Comparison of ENCODE assay signal across 14 mouse cellular contexts in the genomic region with DNA sequence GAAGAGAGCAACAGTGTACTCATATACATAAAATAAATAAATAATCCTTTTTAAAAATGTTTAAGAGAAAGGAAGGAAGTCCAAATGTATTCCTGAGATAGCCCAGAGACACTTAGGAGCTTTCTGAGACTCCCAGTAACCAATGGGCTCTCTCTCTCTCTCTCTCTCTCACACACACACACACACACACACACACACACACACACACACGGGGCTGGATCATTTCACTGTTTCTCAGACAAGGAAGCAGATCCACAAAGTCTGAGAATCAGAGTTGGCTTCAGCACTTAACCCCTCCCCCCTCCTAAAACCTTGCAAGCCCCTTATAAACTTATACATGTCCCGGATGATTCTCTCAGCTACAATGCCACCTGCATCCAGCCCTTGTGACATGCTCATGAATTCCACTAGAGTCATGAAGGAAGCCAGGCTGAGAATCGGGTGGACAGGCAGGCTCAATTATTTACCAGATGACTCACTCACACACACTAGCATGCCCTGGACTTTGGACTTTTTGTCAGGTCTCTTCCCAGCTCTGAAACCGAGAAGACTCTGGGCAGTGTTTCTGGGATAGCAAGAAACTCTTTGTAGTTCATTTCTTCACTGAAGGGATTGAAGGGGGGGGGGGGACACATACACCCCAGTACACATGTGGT. TPM values are rescaled to one million over a fixed set of nuclear protein-coding genes. Genes with fewer than 3 reads are reported as not detected.
DNase-seq lines count a peak whose midpoint lies in the region; TF ChIP-seq lines count a peak whose summit lies in the region.
"Had no signal": no experiment of that assay in that cellular context is flagged by ENCODE, and none has a peak within 500 bp of the region (broad histone marks: within the 10 kb centered on the region; RNA-seq: fewer than 3 reads in every experiment).

No protein-coding gene starts in this region.

- H3K27me3 ChIP-seq in myocyte (ENCODE audit: control insufficient read depth, insufficient read depth, insufficient read length): no peaks in the 10 kb centered on the region
- H3K27me3 ChIP-seq in hindbrain, embryonic 10.5 days (ENCODE audit: insufficient read depth, poor library complexity, severe bottlenecking): no peaks in the 10 kb centered on the region
- H3K27me3 ChIP-seq: CH12.LX; embryonic facial prominence, embryonic 13.5 days; forebrain, embryonic 15.5 days had no signal

- intact Hi-C loops in gastrocnemius, postnatal 14 days (cut with DNase I; ENCODE audit: low total_unique reads): no loop called here

- no peaks in the 10 kb centered on the region for H3K4me1 ChIP-seq in hindbrain, embryonic 10.5 days (replicated peaks)
- H3K4me1 ChIP-seq: forebrain, embryonic 15.5 days had no signal

- H3K9me3 ChIP-seq in hindbrain, embryonic 10.5 days: no peaks in the 10 kb centered on the region
- H3K9me3 ChIP-seq: embryonic facial prominence, embryonic 13.5 days; forebrain, embryonic 15.5 days had no signal

- no peak overlapping the region for H3K27ac ChIP-seq in hindbrain, embryonic 10.5 days
- H3K27ac ChIP-seq: embryonic facial prominence, embryonic 13.5 days; forebrain, embryonic 15.5 days had no signal

- 64% methylated on average over 4 of the region's 4 CpGs for WGBS in hindbrain, embryonic 10.5 days

- no peaks in the 10 kb centered on the region for H3K79me2 ChIP-seq in myocyte (ENCODE audit: control insufficient read depth, insufficient read depth)

- no peak overlapping the region for H3ac ChIP-seq in myocyte (ENCODE audit: control insufficient read depth, insufficient read length)

- H3K36me3 ChIP-seq in myocyte (ENCODE audit: control insufficient read depth, insufficient read depth): no peaks in the 10 kb centered on the region
- no peaks in the 10 kb centered on the region for H3K36me3 ChIP-seq in hindbrain, embryonic 10.5 days
- H3K36me3 ChIP-seq: embryonic facial prominence, embryonic 13.5 days; forebrain, embryonic 15.5 days had no signal

- no peak for TF ChIP-seq POLR2A in myocyte (IDR thresholded peaks at IDR 0.05; ENCODE audit: insufficient read length, low read depth)

- H3K4me3 ChIP-seq in myocyte: no peak overlapping the region
- no peak overlapping the region for H3K4me3 ChIP-seq in hindbrain, embryonic 10.5 days
- H3K4me3 ChIP-seq: embryonic facial prominence, embryonic 13.5 days; forebrain, embryonic 15.5 days had no signal

- peak overlapping the region; percentile 35 for H3K4me2 ChIP-seq in myocyte (ENCODE audit: low read depth)
- H3K4me2 ChIP-seq: embryonic facial prominence, embryonic 13.5 days; forebrain, embryonic 15.5 days had no signal

- peak; percentile 68 for DNase-seq in NIH3T3 (ENCODE audit: low read depth)
- DNase-seq in kidney, adult 11 months: peak; percentile 84
- DNase-seq in kidney, postnatal 36 days: peak; percentile 71 to 90
- no peak for DNase-seq in cerebellum, postnatal 10 days
- DNase-seq in hindbrain, embryonic 10.5 days (ENCODE audit: low spot score): no peak
- DNase-seq in gastrocnemius, postnatal 14 days: no peak
- DNase-seq in layer of hippocampus, adult 8-10 months (ENCODE audit: low spot score in 2 of 2): no peak
- DNase-seq: cerebellum, adult 9-10 months; heart, postnatal 10 days; lung, postnatal 14 days had no signal

TF ChIP-seq in myocyte, 11 proteins besides CTCF, POLR2A, EP300 and RAD21:
- TF ChIP-seq POLR2AphosphoS2 (IDR thresholded peaks at IDR 0.05; ENCODE audit: insufficient read length, low read depth) (no peak), MYOG (IDR thresholded peaks at IDR 0.05; ENCODE audit: control insufficient read depth in 1 of 3, insufficient read depth in 1 of 3, insufficient read length in 2 of 3, low read depth in 2 of 3) (no peak), TCF12 (IDR thresholded peaks at IDR 0.05; ENCODE audit: insufficient read depth, poor library complexity, severe bottlenecking) (no peak), MYOD1 (IDR thresholded peaks at IDR 0.05; ENCODE audit: control insufficient read depth in 1 of 3, insufficient read length in 2 of 3, low read depth in 2 of 3) (no peak), USF1 (IDR thresholded peaks at IDR 0.05; ENCODE audit: low read depth) (no peak), TCF3 (IDR thresholded peaks at IDR 0.05; ENCODE audit: insufficient read length, low read depth) (no peak), REST (IDR thresholded peaks at IDR 0.05; ENCODE audit: insufficient read depth, insufficient read length) (no peak), CEBPB (IDR thresholded peaks at IDR 0.05; ENCODE audit: insufficient read depth, poor library complexity, severe bottlenecking) (no peak), SRF (IDR thresholded peaks at IDR 0.05; ENCODE audit: control insufficient read depth, insufficient read length, low read depth) (no peak), MAX (IDR thresholded peaks at IDR 0.05; ENCODE audit: low read depth) (no peak), E2F4 (IDR thresholded peaks at IDR 0.05; ENCODE audit: insufficient read depth) (no peak)

RNA-seq across cellular contexts. Expression of gene Bzw1, which starts 39.3 kb away (rescaled TPM):
- polyA plus RNA-seq in myocyte (2012; fragmentation: generic; extraction: Trizol): 34.7 TPM
- polyA plus RNA-seq in hindbrain, embryonic 10.5 days (2016; fragmentation: Nextera tagmentation; extraction: Ambion mirVana): 367 and 442 TPM in 2 replicates
- total RNA-seq in gastrocnemius, postnatal 14 days (2021): 10 to 100 TPM; 54.4 to 73.9 TPM
- 100 to 1,000 TPM; 104 to 124 (median 112) TPM for total RNA-seq in layer of hippocampus, adult 8-10 months (2022)

Comparison
In these comparisons a context has a peak if more than half of its experiments do, and no peak if none do; other contexts are left out.
1. DNase-seq: peak in NIH3T3 (single experiment), kidney, adult 11 months (single experiment) and kidney, postnatal 36 days (2 of 2); none in cerebellum, postnatal 10 days (0 of 2), hindbrain, embryonic 10.5 days (single experiment), gastrocnemius, postnatal 14 days (single experiment) and layer of hippocampus, adult 8-10 months (0 of 2).